Mouse (Mus musculus) kidney, embryonic 14.5 days (tissue): Measurements from ENCODE around the gene Il34. TPM values are rescaled to one million over a fixed set of nuclear protein-coding genes. Genes with fewer than 3 reads are reported as not detected.

Experiments used
- ATAC-seq: fragments of 200-750 bp; cut with Nextera tagmentation; 2 replicates; pipeline ENCODE4 v1.8.0; 2017; ENCODE audit warnings: moderate number of reproducible peaks, mild to moderate bottlenecking, moderate TSS enrichment, moderate library complexity; ENCODE audit not compliant: low FRiP score, low TSS enrichment
- H3K27ac ChIP-seq: fragments of 300-500 bp; sonication (generic); 2 replicates; pipeline ENCODE4 v1.5.1; 2014; ENCODE audit warnings: low read depth, mild to moderate bottlenecking, low read length, moderate library complexity, mixed read lengths
- H3K27me3 ChIP-seq: fragments of 300-500 bp; sonication (generic); 2 replicates; pipeline ENCODE4 v1.6.1; 2014; ENCODE audit warnings: mild to moderate bottlenecking, low read length; ENCODE audit not compliant: control insufficient read depth, insufficient read depth
- H3K36me3 ChIP-seq: fragments of 300-500 bp; sonication (generic); 2 replicates; pipeline ENCODE4 v1.6.1; 2014; ENCODE audit warnings: low read length, mixed read lengths; ENCODE audit not compliant: control insufficient read depth, insufficient read depth
- H3K4me1 ChIP-seq: fragments of 300-500 bp; sonication (generic); 2 replicates; pipeline ENCODE4 v1.6.1; 2014; ENCODE audit warnings: low read length, mixed read lengths; ENCODE audit not compliant: control insufficient read depth, insufficient read depth
- H3K4me2 ChIP-seq: fragments of 300-500 bp; sonication (generic); replicated peaks from 2 replicates; pipeline ENCODE4 v1.6.1; 2014; ENCODE audit warnings: low read depth, mild to moderate bottlenecking, low read length
- H3K4me3 ChIP-seq: fragments of 300-500 bp; sonication (generic); 2 replicates; pipeline ENCODE4 v1.5.1; 2014; ENCODE audit warnings: mild to moderate bottlenecking, low read length
- H3K9ac ChIP-seq: fragments of 300-500 bp; sonication (generic); 2 replicates; pipeline ENCODE4 v1.6.1; 2014; ENCODE audit warnings: low read depth, mild to moderate bottlenecking, low read length, moderate library complexity
- H3K9me3 ChIP-seq: fragments of 300-500 bp; sonication (generic); 2 replicates; pipeline ENCODE4 v1.6.1; 2016; ENCODE audit warnings: low read length; ENCODE audit not compliant: control insufficient read depth
- WGBS: fragments of 180-500 bp; shearing (Covaris S2); extraction: QIAGEN DNeasy Blood & Tissue Kit; methylation state at CpG from one replicate; pipeline ENCODE4 v1.1.7; 2014; 5-methylcytosine and 5-hydroxymethylcytosine counted together
- polyA plus RNA-seq: library from polyadenylated mRNA; unstranded; fragments of >200 nt; fragmentation: Nextera tagmentation; extraction: Ambion mirVana; gene quantifications from 2 replicates; pipeline ENCODE4 v1.2.1, GENCODE M21; 2014

Il34 gene
- polyA plus RNA-seq, 1 experiment from 2014 or later = 1.7 TPM

- Histone ChIP-seq H3K36me3 (no peaks in the 10 kb centered on the region), H3K27ac (no peak overlapping the region; the same call in 1 of the 2 replicates), H3K9ac (no peak overlapping the region), H3K4me1 (no peaks in the 10 kb centered on the region; the same call in 1 of the 2 replicates), H3K4me3 (no peak overlapping the region), H3K4me2 (no peak overlapping the region), H3K9me3 (no peaks in the 10 kb centered on the region), H3K27me3 (no peaks in the 10 kb centered on the region)
- 0 out of 2 replicates have a peak, but pooled peaks have one; percentile 21 for ATAC-seq
- WGBS = 20% methylated on average over 9 of the region's 9 CpGs
Observed at GRCm38 (mm10) chr8:110746661-110747060, 59.1 kb downstream of the Il34 start.

- 93% methylated on average over 10 of the region's 10 CpGs for WGBS
Observed at GRCm38 (mm10) chr8:110745162-110745561, 60.6 kb downstream of the Il34 start.

GRCm38 (mm10) chr8:110742452-110742818 is 63.3 kb downstream of the Il34 start:
- Histone ChIP-seq H3K9ac (no peak overlapping the region), H3K27me3 (no peaks in the 10 kb centered on the region), H3K36me3 (peaks cover 33% of the 10 kb centered on the region), H3K27ac (no peak overlapping the region), H3K4me3 (no peak overlapping the region), H3K9me3 (no peaks in the 10 kb centered on the region), H3K4me1 (no peaks in the 10 kb centered on the region), H3K4me2 (no peak overlapping the region)
- ATAC-seq = no peak
- 89% methylated on average over 5 of the region's 5 CpGs for WGBS

More at GRCm38 (mm10) chr8:110745162-110745561, 60.6 kb downstream of the Il34 start:
- no peaks in the 10 kb centered on the region for H3K27me3 ChIP-seq
- H3K4me3 ChIP-seq = no peak overlapping the region
- no peak overlapping the region for H3K9ac ChIP-seq
- peaks cover 6% of the 10 kb centered on the region; the same call in 1 of the 2 replicates for H3K36me3 ChIP-seq
- no peak overlapping the region for H3K27ac ChIP-seq
- no peaks in the 10 kb centered on the region for H3K9me3 ChIP-seq
- no peak overlapping the region for H3K4me2 ChIP-seq
- no peaks in the 10 kb centered on the region; the same call in 1 of the 2 replicates for H3K4me1 ChIP-seq
- no peak for ATAC-seq

GRCm38 (mm10) chr8:110741816-110742451 is 63.8 kb downstream of the Il34 start:
- WGBS = 77% methylated on average over 15 of the region's 15 CpGs

GRCm38 (mm10) chr8:110740629-110741175 is 65.0 kb downstream of the Il34 start:
- Histone ChIP-seq H3K36me3 (peaks cover 50% of the 10 kb centered on the region), H3K4me2 (no peak overlapping the region), H3K4me3 (no peak overlapping the region), H3K27me3 (no peaks in the 10 kb centered on the region), H3K9ac (no peak overlapping the region), H3K9me3 (no peaks in the 10 kb centered on the region), H3K4me1 (no peaks in the 10 kb centered on the region), H3K27ac (no peak overlapping the region)
- ATAC-seq = no peak
- WGBS = 89% methylated on average over 5 of the region's 5 CpGs

More at GRCm38 (mm10) chr8:110741816-110742451, 63.8 kb downstream of the Il34 start:
- Histone ChIP-seq H3K27ac (no peak overlapping the region), H3K27me3 (no peaks in the 10 kb centered on the region), H3K4me3 (no peak overlapping the region), H3K9me3 (no peaks in the 10 kb centered on the region), H3K9ac (no peak overlapping the region), H3K36me3 (peaks cover 38% of the 10 kb centered on the region), H3K4me2 (no peak overlapping the region), H3K4me1 (no peaks in the 10 kb centered on the region)
- no peak for ATAC-seq

- Histone ChIP-seq H3K9me3 (no peaks in the 10 kb centered on the region), H3K4me2 (no peak overlapping the region), H3K27me3 (no peaks in the 10 kb centered on the region), H3K27ac (no peak overlapping the region), H3K9ac (no peak overlapping the region), H3K4me3 (no peak overlapping the region), H3K36me3 (peaks cover 68% of the 10 kb centered on the region), H3K4me1 (no peaks in the 10 kb centered on the region)
- ATAC-seq = no peak
- 90% methylated on average over 33 of the region's 35 CpGs for WGBS
Observed at GRCm38 (mm10) chr8:110738591-110739195, 67.0 kb downstream of the Il34 start.

GRCm38 (mm10) chr8:110733036-110733435 is 72.7 kb downstream of the Il34 start:
- ATAC-seq = no peak
- WGBS = 93% methylated on average over 8 of the region's 8 CpGs
- Histone ChIP-seq H3K9me3 (no peaks in the 10 kb centered on the region), H3K27ac (no peak overlapping the region), H3K4me2 (no peak overlapping the region), H3K4me3 (no peak overlapping the region), H3K9ac (no peak overlapping the region), H3K36me3 (peaks cover 90% of the 10 kb centered on the region), H3K27me3 (no peaks in the 10 kb centered on the region), H3K4me1 (no peaks in the 10 kb centered on the region)

GRCm38 (mm10) chr8:110731346-110731859 is 74.3 kb downstream of the Il34 start:
- no peak for ATAC-seq
- Histone ChIP-seq H3K27me3 (no peaks in the 10 kb centered on the region), H3K4me3 (no peak overlapping the region), H3K36me3 (peaks cover 87% of the 10 kb centered on the region), H3K9ac (no peak overlapping the region), H3K4me2 (no peak overlapping the region), H3K4me1 (peaks cover 9% of the 10 kb centered on the region; the same call in 1 of the 2 replicates), H3K27ac (no peak overlapping the region), H3K9me3 (no peaks in the 10 kb centered on the region)
- WGBS = 94% methylated on average over 8 of the region's 8 CpGs

- WGBS = 18% methylated on average over 18 of the region's 18 CpGs
- Histone ChIP-seq H3K27me3 (no peaks in the 10 kb centered on the region), H3K36me3 (peaks cover 51% of the 10 kb centered on the region), H3K9ac (no peak overlapping the region), H3K4me1 (peaks cover 45% of the 10 kb centered on the region), H3K4me3 (no peak overlapping the region), H3K27ac (no peak overlapping the region), H3K9me3 (no peaks in the 10 kb centered on the region), H3K4me2 (no peak overlapping the region)
- peak; percentile 17; the same call in 1 of the 2 replicates for ATAC-seq
Observed at GRCm38 (mm10) chr8:110726893-110727292, 78.8 kb downstream of the Il34 start.
